Mouse (Mus musculus) layer of hippocampus, postnatal 14 days (tissue): Measurements from ENCODE around the gene Scgb1b17. TPM values are rescaled to one million over a fixed set of nuclear protein-coding genes. Genes with fewer than 3 reads are reported as not detected.
"Not testable (repeated sequence)": the region's sequence is repeated elsewhere in the genome, so short reads cannot be mapped to it uniquely, and the experiment has no call there.

Source experiments
- DNase-seq, 2 experiments: peaks; one replicate each; pipeline ENCODE4 v3.0.0; 2021 to 2022; ENCODE audit warnings: low spot score in 2 of 2, mixed read lengths in 1 of 2
- long read RNA-seq, 2 experiments: library from polyadenylated mRNA; stranded (forward); transcript quantifications; one replicate each; pipeline ENCODE4 v2.0.0; 2021
- total RNA-seq, 2 experiments: library from RNA; stranded (reverse); gene quantifications; 2 replicates each; pipeline ENCODE4 v1.2.3; 2021

The Scgb1b17 gene
- total RNA-seq, result not detected
- long read RNA-seq, experiment 1, result 0 reads
- long read RNA-seq, experiment 2, result 0 reads

DNA sequence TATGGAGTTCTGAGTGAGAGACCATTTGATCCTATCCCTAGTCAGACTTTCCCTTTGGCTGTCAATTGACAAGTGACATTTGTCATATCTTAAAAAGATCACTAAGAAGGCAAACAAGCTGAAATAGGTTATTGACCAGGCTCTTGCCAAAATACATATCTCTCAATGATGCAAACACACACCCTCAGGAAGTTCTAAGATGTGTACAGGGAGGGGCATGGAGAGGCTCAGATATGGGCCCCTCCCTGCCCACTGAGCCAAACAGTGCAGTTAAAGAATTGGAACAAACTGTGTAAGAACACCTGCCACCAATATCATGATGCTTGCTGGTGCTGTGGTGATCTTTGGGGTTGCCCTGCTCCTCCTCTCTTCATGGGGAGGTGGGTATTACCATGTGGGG, at the start of gene Scgb1b17:
Gene Scgb1b17 (plus strand): TSS at position 301 of the 400 bp plus-strand sequence.
- DNase-seq, result not testable (repeated sequence)

- DNase-seq, result not testable (repeated sequence)
Observed at GRCm38 (mm10) chr7:33056461-33056860, 6.8 kb upstream of the Scgb1b17 start, which contains the start of gene Scgb2b17. Scgb2b17 (minus strand) TSS chr7:33056561.

Other genes starting within 250 kb of the Scgb1b17 start
- gene Scgb2b15, start 233.8 kb upstream of the Scgb1b17 start, total RNA-seq, result not detected
- not detected for gene Scgb1b15, start 226.9 kb upstream of the Scgb1b17 start, total RNA-seq
- not detected for gene Scgb2b17, start 6.9 kb upstream of the Scgb1b17 start, total RNA-seq
- gene Scgb2b18, start 110.4 kb downstream of the Scgb1b17 start, total RNA-seq, result not detected
- gene Scgb1b18, start 122.1 kb downstream of the Scgb1b17 start, total RNA-seq, result not detected
- not detected for gene Scgb2b19, start 216.9 kb downstream of the Scgb1b17 start, total RNA-seq
- not detected for gene Scgb1b19, start 223.8 kb downstream of the Scgb1b17 start, total RNA-seq